9 mouse cellular contexts compared by ENCODE assay signal in the genomic region with DNA sequence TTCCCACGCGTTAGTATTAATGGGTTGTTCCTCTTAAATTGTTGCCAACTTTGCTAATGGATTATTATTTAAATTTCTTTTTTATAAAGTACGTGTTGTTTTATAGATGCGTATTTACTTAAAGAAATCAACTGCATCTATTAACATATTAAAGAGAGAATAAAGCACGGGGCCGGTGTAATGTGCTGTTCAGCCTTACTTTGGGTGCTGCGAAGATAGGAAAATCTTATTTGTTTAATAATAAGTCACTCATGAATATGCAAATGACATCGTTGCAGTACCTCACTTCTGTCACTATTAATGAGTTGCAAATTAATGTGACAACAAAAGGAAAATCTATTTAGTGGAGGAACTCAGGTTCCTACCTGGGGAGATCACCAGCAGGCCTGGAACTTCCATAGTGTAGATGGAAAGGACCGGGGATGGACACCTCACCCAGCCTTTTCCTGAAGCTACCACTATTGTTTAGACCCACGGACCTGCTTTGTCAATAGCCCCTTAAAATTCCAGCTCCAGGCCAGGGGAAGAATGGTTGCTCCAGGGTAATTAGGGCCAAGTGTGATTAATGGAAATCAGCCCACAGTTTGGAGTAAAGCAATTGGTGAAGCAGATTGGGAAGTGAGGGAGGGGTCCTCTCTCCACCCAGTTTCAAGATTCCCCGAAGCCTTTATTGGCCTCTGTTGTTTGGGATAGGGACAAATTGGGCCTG.
DNase-seq lines count a peak whose midpoint lies in the region; ATAC-seq lines count a peak whose summit lies in the region.
"Had no signal": no experiment of that assay in that cellular context is flagged by ENCODE, and none has a peak within 500 bp of the region (broad histone marks: within the 10 kb centered on the region; RNA-seq: fewer than 3 reads in every experiment).

No protein-coding gene starts in this region.

- 21% methylated on average over 11 of the region's 11 CpGs for WGBS in kidney, embryonic 15.5 days
- 24% methylated on average over 11 of the region's 11 CpGs for WGBS in embryonic facial prominence, embryonic 14.5 days
- 8% methylated on average over 11 of the region's 11 CpGs for WGBS in hindbrain, embryonic 13.5 days
- WGBS in midbrain, embryonic 13.5 days: 5% methylated on average over 11 of the region's 11 CpGs

- H3K27me3 ChIP-seq in kidney, embryonic 15.5 days: peaks cover 68% of the 10 kb centered on the region
- peaks cover 46% of the 10 kb centered on the region for H3K27me3 ChIP-seq in embryonic facial prominence, embryonic 14.5 days (replicated peaks; ENCODE audit: control insufficient read depth, insufficient read depth, low read length)
- peaks cover 65% of the 10 kb centered on the region for H3K27me3 ChIP-seq in hindbrain, embryonic 13.5 days
- H3K27me3 ChIP-seq in midbrain, embryonic 13.5 days: peaks cover 58% of the 10 kb centered on the region

- peak overlapping the region; percentile 71; the same call in 1 of the 2 replicates for H3K4me2 ChIP-seq in kidney, embryonic 15.5 days
- H3K4me2 ChIP-seq in embryonic facial prominence, embryonic 14.5 days (ENCODE audit: low read depth, low read length): peak overlapping the region; percentile 68
- peak overlapping the region; percentile 60 for H3K4me2 ChIP-seq in hindbrain, embryonic 13.5 days
- peak overlapping the region; percentile 61 for H3K4me2 ChIP-seq in midbrain, embryonic 13.5 days (replicated peaks)

- no peak for ATAC-seq in kidney, embryonic 15.5 days (replicated peaks; ENCODE audit: low FRiP score)
- no peak for ATAC-seq in embryonic facial prominence, embryonic 14.5 days (ENCODE audit: low read depth)
- ATAC-seq in hindbrain, embryonic 13.5 days (ENCODE audit: low FRiP score): no peak
- ATAC-seq in midbrain, embryonic 13.5 days: no peak

- no peaks in the 10 kb centered on the region for H3K36me3 ChIP-seq in kidney, embryonic 15.5 days
- H3K36me3 ChIP-seq in embryonic facial prominence, embryonic 14.5 days (ENCODE audit: control insufficient read depth, insufficient read depth, low read length): no peaks in the 10 kb centered on the region
- no peaks in the 10 kb centered on the region for H3K36me3 ChIP-seq in hindbrain, embryonic 13.5 days
- no peaks in the 10 kb centered on the region for H3K36me3 ChIP-seq in midbrain, embryonic 13.5 days

- H3K27ac ChIP-seq in kidney, embryonic 15.5 days: no peak overlapping the region
- H3K27ac ChIP-seq in embryonic facial prominence, embryonic 14.5 days (replicated peaks; ENCODE audit: low read depth, low read length): no peak overlapping the region
- H3K27ac ChIP-seq in hindbrain, embryonic 13.5 days: peak overlapping the region; percentile 18
- H3K27ac ChIP-seq in midbrain, embryonic 13.5 days: peak overlapping the region; percentile 95

- H3K4me1 ChIP-seq in kidney, embryonic 15.5 days: peaks cover 50% of the 10 kb centered on the region
- H3K4me1 ChIP-seq in embryonic facial prominence, embryonic 14.5 days (ENCODE audit: control insufficient read depth, insufficient read depth, low read length): peaks cover 7% of the 10 kb centered on the region
- H3K4me1 ChIP-seq in hindbrain, embryonic 13.5 days (replicated peaks): peaks cover 40% of the 10 kb centered on the region
- H3K4me1 ChIP-seq in midbrain, embryonic 13.5 days (replicated peaks): peaks cover 46% of the 10 kb centered on the region

- no peak overlapping the region for H3K4me3 ChIP-seq in kidney, embryonic 15.5 days (replicated peaks)
- H3K4me3 ChIP-seq in embryonic facial prominence, embryonic 14.5 days (ENCODE audit: low read depth, low read length): no peak overlapping the region
- H3K4me3 ChIP-seq in hindbrain, embryonic 13.5 days: no peak overlapping the region
- no peak overlapping the region for H3K4me3 ChIP-seq in midbrain, embryonic 13.5 days (replicated peaks)

- no peak for DNase-seq in kidney, postnatal 4 days
- DNase-seq in embryonic facial prominence, embryonic 14.5 days (ENCODE audit: low spot score): no peak
- no peak for DNase-seq in T-cell, adult 2 months (ENCODE audit: low spot score)
- no peak for DNase-seq in yolk sac, embryonic 10.5 days (ENCODE audit: low spot score)
- DNase-seq in kidney, adult 9 months: no peak
- DNase-seq: cerebellum, adult 9-10 months had no signal

- H3K9ac ChIP-seq in kidney, embryonic 15.5 days: no peak overlapping the region
- H3K9ac ChIP-seq in embryonic facial prominence, embryonic 14.5 days (ENCODE audit: low read depth, low read length): no peak overlapping the region; the same call in 1 of the 2 replicates
- H3K9ac ChIP-seq in hindbrain, embryonic 13.5 days: no peak overlapping the region
- H3K9ac ChIP-seq in midbrain, embryonic 13.5 days (replicated peaks): no peak overlapping the region

- no peaks in the 10 kb centered on the region for H3K9me3 ChIP-seq in kidney, embryonic 15.5 days (replicated peaks)
- no peaks in the 10 kb centered on the region for H3K9me3 ChIP-seq in embryonic facial prominence, embryonic 14.5 days (ENCODE audit: control insufficient read depth, low read length)
- no peaks in the 10 kb centered on the region for H3K9me3 ChIP-seq in hindbrain, embryonic 13.5 days
- no peaks in the 10 kb centered on the region for H3K9me3 ChIP-seq in midbrain, embryonic 13.5 days

Comparison
In these comparisons a context has a peak if more than half of its experiments do, and no peak if none do; other contexts are left out.
1. H3K27ac ChIP-seq: peak in hindbrain, embryonic 13.5 days (single experiment) and midbrain, embryonic 13.5 days (single experiment); none in kidney, embryonic 15.5 days (single experiment) and embryonic facial prominence, embryonic 14.5 days (single experiment).
2. Peak in every context shown above with its lines, with median percentiles within 50 percentile points of each other: H3K4me2 ChIP-seq.